Mouse (Mus musculus) CH12.LX (cell line): Measurements from ENCODE around the gene Samd3. TPM values are rescaled to one million over a fixed set of nuclear protein-coding genes. Genes with fewer than 3 reads are reported as not detected.

Experiments used
- DNase-seq: peaks from one replicate; pipeline ENCODE4 v3.0.0-alpha.2; 2013; ENCODE audit errors: extremely low read depth
- H3K27ac ChIP-seq: 2 replicates; pipeline ENCODE4 v1.5.1; 2012; ENCODE audit warnings: low read depth, mild to moderate bottlenecking, control low read depth, moderate library complexity; ENCODE audit not compliant: insufficient read depth
- H3K27me3 ChIP-seq: replicated peaks from 2 replicates; pipeline ENCODE3; 2012; ENCODE audit warnings: inconsistent platforms
- H3K36me3 ChIP-seq, 2 experiments: replicated peaks in 1 of 2; 2 replicates each; pipeline versions ENCODE3 to v1.6.1; 2012; ENCODE audit warnings: inconsistent platforms in 1 of 2, low read length in 1 of 2, mild to moderate bottlenecking in 1 of 2, mixed read lengths in 1 of 2, moderate library complexity in 1 of 2; ENCODE audit not compliant: control insufficient read depth in 1 of 2, insufficient read depth in 1 of 2
- H3K4me1 ChIP-seq, 2 experiments: 2 replicates each; pipeline ENCODE4 v1.6.1; 2012; ENCODE audit warnings: inconsistent platforms in 1 of 2, moderate library complexity in 1 of 2; ENCODE audit not compliant: insufficient read depth in 2 of 2, control insufficient read depth in 1 of 2
- H3K4me2 ChIP-seq: 2 replicates; pipeline ENCODE4 v1.6.1; 2012; ENCODE audit warnings: low read depth, mild to moderate bottlenecking, control low read depth; ENCODE audit not compliant: poor library complexity, insufficient read depth, severe bottlenecking
- H3K4me3 ChIP-seq, 3 experiments: fragments of 150-350 bp in 1 of 3; sonication (generic) in 1 of 3; replicated peaks in 1 of 3; 2 replicates each; pipeline versions ENCODE3 to v1.5.1; 2011 to 2012; ENCODE audit warnings: low read depth in 2 of 3, low read length in 2 of 3, mild to moderate bottlenecking in 2 of 3, moderate library complexity in 2 of 3, control low read depth in 1 of 3, improper control_type of control experiment in 1 of 3, inconsistent platforms in 1 of 3, mixed read lengths in 1 of 3; ENCODE audit not compliant: poor library complexity in 1 of 3
- H3K79me2 ChIP-seq: replicated peaks from 2 replicates; pipeline ENCODE4 v1.6.1; 2012; ENCODE audit warnings: mild to moderate bottlenecking, moderate library complexity; ENCODE audit not compliant: control insufficient read depth, poor library complexity, insufficient read depth, severe bottlenecking; ENCODE audit errors: extremely low read depth
- H3K9ac ChIP-seq: 2 replicates; pipeline ENCODE4 v1.6.1; 2012; ENCODE audit warnings: low read depth, mild to moderate bottlenecking, control low read depth, moderate library complexity; ENCODE audit not compliant: insufficient read depth
- H3K9me3 ChIP-seq: replicated peaks from 2 replicates; pipeline ENCODE3; 2012; ENCODE audit warnings: low read length, inconsistent platforms, mixed read lengths
- CHD1 ChIP-seq: IDR thresholded peaks from 2 replicates; pipeline ENCODE4 v1.6.1; 2012; ENCODE audit warnings: low read depth, low read length, improper control_type of control experiment, inconsistent platforms
- CHD2 ChIP-seq: IDR thresholded peaks from 2 replicates; pipeline ENCODE4 v1.6.1; 2011; ENCODE audit warnings: low read length, improper control_type of control experiment
- EP300 ChIP-seq: IDR thresholded peaks from 2 replicates; pipeline ENCODE4 v1.6.1; 2011; ENCODE audit warnings: low read length, improper control_type of control experiment
- ETS1 ChIP-seq: conservative IDR thresholded peaks from 2 replicates; pipeline ENCODE4 v1.6.1; 2012; ENCODE audit warnings: low read depth, mild to moderate bottlenecking, inconsistent platforms, low read length, improper control_type of control experiment, moderate library complexity
- GABPA ChIP-seq: IDR thresholded peaks from 2 replicates; pipeline ENCODE4 v1.6.1; 2012; ENCODE audit warnings: low read depth, low read length, improper control_type of control experiment, inconsistent platforms; ENCODE audit not compliant: insufficient replicate concordance
- RCOR1 ChIP-seq: conservative IDR thresholded peaks from 2 replicates; pipeline ENCODE4 v1.6.1; 2012; ENCODE audit warnings: low read depth, mild to moderate bottlenecking, inconsistent platforms, low read length, improper control_type of control experiment
- SIN3A ChIP-seq: IDR thresholded peaks from 2 replicates; pipeline ENCODE4 v1.6.1; 2012; ENCODE audit warnings: low read length, improper control_type of control experiment, inconsistent platforms
- TBP ChIP-seq: conservative IDR thresholded peaks from 2 replicates; pipeline ENCODE4 v1.6.1; 2011; ENCODE audit warnings: low read depth, low read length, improper control_type of control experiment
- ZKSCAN1 ChIP-seq: IDR thresholded peaks from 2 replicates; pipeline ENCODE4 v1.6.1; 2012; ENCODE audit warnings: low read depth, inconsistent platforms, low read length, improper control_type of control experiment, borderline replicate concordance
- dilution Hi-C: fragments of 300-500 bp; cut with MboI; formaldehyde crosslinking; loops from 2 replicates; pipeline ENCODE4 v1.14.3; 2020; ENCODE audit warnings: low sequenced_read_pairs; ENCODE audit not compliant: extremely low pct_unique_long_range_greater_than_20kb, extremely low pct_ligation_motif_present
- in situ Hi-C: fragments of 300-500 bp; cut with MboI; formaldehyde crosslinking; loops from 3 replicates; pipeline ENCODE4 v1.14.3; 2019; ENCODE audit warnings: low sequenced_read_pairs, low pct_ligation_motif_present, low pct_unique_long_range_greater_than_20kb, mixed read lengths
- polyA plus RNA-seq: library from polyadenylated mRNA; unstranded; fragments of >175 nt; gene quantifications from 2 replicates; pipeline ENCODE4 v1.2.1, GENCODE M21; 2012; ENCODE audit warnings: low read depth; ENCODE audit not compliant: insufficient read length
- total RNA-seq, 2 experiments: library from RNA; depleted of rRNA; stranded (reverse); fragments of 300-350 nt in 1 of 2; fragments of >200 nt in 1 of 2; gene quantifications; 2 replicates each; pipeline ENCODE4 v1.2.3; 2012 to 2014

The Samd3 gene
- total and polyA plus RNA-seq, 3 experiments: not detected

DNA sequence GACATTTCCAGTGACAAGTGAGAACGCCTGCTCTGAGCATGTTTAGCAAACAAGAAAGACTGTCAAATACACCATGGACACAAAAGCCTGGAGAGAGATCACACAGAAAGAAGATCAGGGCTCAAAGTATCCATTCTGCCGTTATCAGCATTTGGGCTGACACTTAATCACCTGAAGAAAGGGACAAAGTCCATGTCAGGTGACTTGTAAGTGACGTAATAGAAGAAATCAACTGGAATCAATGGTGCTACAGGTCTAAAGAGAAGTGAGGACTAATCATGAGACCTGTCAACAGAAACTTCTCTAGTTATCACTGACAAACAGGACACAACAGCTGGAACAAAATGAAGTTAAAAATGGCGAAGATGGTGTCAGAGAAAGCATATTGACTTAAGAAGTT is 91.2 kb downstream of the Samd3 start:
- H3K4me3 ChIP-seq: no peak overlapping the region
- no peak overlapping the region for H3K4me2 ChIP-seq
- H3K9ac ChIP-seq: no peak overlapping the region
- no peaks in the 10 kb centered on the region; the same call in 1 of the 2 replicates for H3K79me2 ChIP-seq
- peaks cover 18 to 59% of the 10 kb centered on the region in 2 experiments for H3K36me3 ChIP-seq
- H3K9me3 ChIP-seq: no peaks in the 10 kb centered on the region
- H3K27ac ChIP-seq: no peak overlapping the region
- peaks cover 15 to 34% of the 10 kb centered on the region in 2 experiments for H3K4me1 ChIP-seq
- H3K27me3 ChIP-seq: no peaks in the 10 kb centered on the region
- in situ Hi-C loops (no loop called here), dilution Hi-C loops (no loop called here)
- TF ChIP-seq ETS1: no peak
- TF ChIP-seq SIN3A: no peak
- TF ChIP-seq EP300: no peak
- TF ChIP-seq RCOR1: no peak
- no peak for TF ChIP-seq CHD2
- TF ChIP-seq GABPA: no peak
- TF ChIP-seq TBP: no peak
- TF ChIP-seq ZKSCAN1: no peak
- no peak for TF ChIP-seq CHD1
- DNase-seq: no peak

Other genes with a start within 250 kb of the Samd3 start
- gene Gm9767, start 151.5 kb upstream of the Samd3 start, total RNA-seq (2012; rRNA removed): not detected in 2 replicates
- not detected in 2 replicates for gene Gm9767, start 151.5 kb upstream of the Samd3 start, total RNA-seq (2014; rRNA removed)
- not detected in 2 replicates for gene Gm9767, start 151.5 kb upstream of the Samd3 start, polyA plus RNA-seq
- gene Tmem200a, start 150.7 kb upstream of the Samd3 start, total RNA-seq (2012; rRNA removed): not detected in 2 replicates
- gene Tmem200a, start 150.7 kb upstream of the Samd3 start, total RNA-seq (2014; rRNA removed): not detected in 2 replicates
- not detected in 2 replicates for gene Tmem200a, start 150.7 kb upstream of the Samd3 start, polyA plus RNA-seq
- gene L3mbtl3, start 146.3 kb downstream of the Samd3 start, total RNA-seq (2012; rRNA removed): 11.8 and 12.7 TPM in 2 replicates
- gene L3mbtl3, start 146.3 kb downstream of the Samd3 start, total RNA-seq (2014; rRNA removed): 19.5 and 23.4 TPM in 2 replicates
- gene L3mbtl3, start 146.3 kb downstream of the Samd3 start, polyA plus RNA-seq: 15.9 and 18.0 TPM in 2 replicates